Mouse (Mus musculus) heart, embryonic 13.5 days (tissue): ENCODE results near the gene Ogg1. TPM values are rescaled to one million over a fixed set of nuclear protein-coding genes. Genes with fewer than 3 reads are reported as not detected.

Experiments
- ATAC-seq: fragments of 200-750 bp; cut with Nextera tagmentation; 2 replicates; pipeline ENCODE4 v1.8.0; 2017; ENCODE audit warnings: moderate TSS enrichment; ENCODE audit not compliant: insufficient number of reproducible peaks, low FRiP score, low TSS enrichment; ENCODE audit errors: extremely low read depth
- H3K27ac ChIP-seq: fragments of 300-500 bp; sonication (generic); replicated peaks from 2 replicates; pipeline ENCODE4 v1.5.1; 2015; ENCODE audit warnings: moderate library complexity, mild to moderate bottlenecking, inconsistent platforms
- H3K27me3 ChIP-seq: fragments of 300-500 bp; sonication (generic); replicated peaks from 2 replicates; pipeline ENCODE4 v1.6.1; 2015; ENCODE audit warnings: mild to moderate bottlenecking, inconsistent platforms
- H3K36me3 ChIP-seq: fragments of 300-500 bp; sonication (generic); 2 replicates; pipeline ENCODE4 v1.6.1; 2015; ENCODE audit warnings: mild to moderate bottlenecking, inconsistent platforms
- H3K4me1 ChIP-seq: fragments of 300-500 bp; sonication (generic); 2 replicates; pipeline ENCODE4 v1.6.1; 2015; ENCODE audit warnings: inconsistent platforms
- H3K4me2 ChIP-seq: fragments of 300-500 bp; sonication (generic); 2 replicates; pipeline ENCODE4 v1.6.1; 2015; ENCODE audit warnings: inconsistent platforms, mild to moderate bottlenecking, moderate library complexity
- H3K4me3 ChIP-seq: fragments of 300-500 bp; sonication (generic); 2 replicates; pipeline ENCODE4 v1.5.1; 2015; ENCODE audit warnings: moderate library complexity, mild to moderate bottlenecking, inconsistent platforms
- H3K9ac ChIP-seq: fragments of 300-500 bp; sonication (generic); 2 replicates; pipeline ENCODE4 v1.6.1; 2015; ENCODE audit warnings: inconsistent platforms, mild to moderate bottlenecking, moderate library complexity
- H3K9me3 ChIP-seq: fragments of 300-500 bp; sonication (generic); 2 replicates; pipeline ENCODE4 v1.6.1; 2016; ENCODE audit warnings: inconsistent platforms
- WGBS: fragments of 180-500 bp; shearing (Covaris S2); methylation state at CpG from one replicate; pipeline ENCODE4 v1.1.7; 2015; ENCODE audit warnings: mixed read lengths; 5-methylcytosine and 5-hydroxymethylcytosine counted together
- polyA plus RNA-seq: library from polyadenylated mRNA; unstranded; fragments of >200 nt; fragmentation: Nextera tagmentation; extraction: Ambion mirVana; gene quantifications from 2 replicates; pipeline ENCODE4 v1.2.1, GENCODE M21; 2015

Ogg1 gene
- polyA plus RNA-seq, 1 experiment from 2014 or later = 9.5 TPM

DNA sequence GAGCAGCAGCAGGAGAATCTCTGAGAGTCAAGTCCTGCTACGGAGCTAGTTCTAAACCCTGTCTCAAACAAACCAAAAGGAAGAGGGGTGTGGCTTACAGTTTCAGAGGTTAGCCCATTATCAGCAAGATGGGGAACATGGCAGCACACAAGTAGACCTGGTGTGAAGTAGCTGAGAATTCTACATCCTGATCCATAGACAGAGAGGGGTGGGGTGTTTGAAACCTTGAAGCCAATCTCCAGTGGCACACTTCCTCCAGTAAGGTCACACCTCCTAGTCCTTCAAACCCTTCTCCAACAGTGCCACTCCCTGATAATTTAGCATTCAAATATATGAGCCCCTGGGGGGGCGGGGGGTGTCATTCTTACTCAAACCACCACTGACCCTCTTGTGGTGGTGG is 30.7 kb upstream of the Ogg1 start:
- WGBS = 72% methylated on average over 2 of the region's 2 CpGs
- no peak for ATAC-seq
- no peak overlapping the region for H3K9ac ChIP-seq

GRCm38 (mm10) chr6:113296639-113297038 is 30.1 kb upstream of the Ogg1 start:
- H3K9ac ChIP-seq = no peak overlapping the region
- H3K4me3 ChIP-seq = no peak overlapping the region
- ATAC-seq = no peak
- no peak overlapping the region for H3K27ac ChIP-seq
- no peaks in the 10 kb centered on the region for H3K36me3 ChIP-seq
- no peaks in the 10 kb centered on the region for H3K9me3 ChIP-seq
- no peaks in the 10 kb centered on the region for H3K4me1 ChIP-seq
- H3K27me3 ChIP-seq = no peaks in the 10 kb centered on the region; the same call in 1 of the 2 replicates
- WGBS = 61% methylated on average over 4 of the region's 4 CpGs
- H3K4me2 ChIP-seq = no peak overlapping the region

More for the DNA sequence above, 30.7 kb upstream of the Ogg1 start:
- Histone ChIP-seq H3K4me2 (no peak overlapping the region), H3K4me3 (no peak overlapping the region), H3K27ac (no peak overlapping the region), H3K4me1 (no peaks in the 10 kb centered on the region), H3K36me3 (no peaks in the 10 kb centered on the region), H3K27me3 (peaks cover under 1% of the 10 kb centered on the region), H3K9me3 (no peaks in the 10 kb centered on the region)

DNA sequence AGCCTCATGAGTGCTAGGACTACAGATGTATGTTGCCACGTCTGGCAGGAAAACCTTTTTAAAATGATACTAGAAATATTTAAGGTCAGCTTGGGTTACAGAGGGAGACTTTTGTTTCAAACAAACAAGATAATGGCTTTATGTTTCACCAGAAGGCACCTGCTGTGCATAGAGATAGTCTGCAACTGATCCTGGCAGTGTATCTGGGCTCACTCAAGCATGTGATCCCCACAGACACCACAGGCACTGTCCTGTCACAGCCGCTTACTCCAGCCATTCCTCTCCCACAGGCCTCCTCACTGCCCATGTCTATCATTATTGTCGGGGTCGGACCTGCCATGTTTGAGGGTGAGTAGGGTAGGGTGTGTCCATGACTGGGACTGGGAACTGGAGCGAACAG is 25.4 kb upstream of the Ogg1 start:
- Histone ChIP-seq H3K36me3 (no peaks in the 10 kb centered on the region), H3K4me3 (no peak overlapping the region), H3K4me2 (no peak overlapping the region), H3K9me3 (no peaks in the 10 kb centered on the region), H3K27ac (no peak overlapping the region), H3K27me3 (no peaks in the 10 kb centered on the region; the same call in 1 of the 2 replicates), H3K9ac (no peak overlapping the region), H3K4me1 (peaks cover 11% of the 10 kb centered on the region)
- WGBS = 72% methylated on average over 5 of the region's 5 CpGs
- ATAC-seq = no peak

GRCm38 (mm10) chr6:113302258-113302657 is 24.5 kb upstream of the Ogg1 start:
- no peak overlapping the region for H3K4me3 ChIP-seq
- no peaks in the 10 kb centered on the region for H3K9me3 ChIP-seq
- no peak for ATAC-seq
- H3K36me3 ChIP-seq = no peaks in the 10 kb centered on the region
- H3K4me1 ChIP-seq = peaks cover 11% of the 10 kb centered on the region
- H3K9ac ChIP-seq = no peak overlapping the region
- no peak overlapping the region for H3K4me2 ChIP-seq
- WGBS = 15% methylated on average over 3 of the region's 3 CpGs
- no peak overlapping the region for H3K27ac ChIP-seq
- no peaks in the 10 kb centered on the region; the same call in 1 of the 2 replicates for H3K27me3 ChIP-seq

DNA sequence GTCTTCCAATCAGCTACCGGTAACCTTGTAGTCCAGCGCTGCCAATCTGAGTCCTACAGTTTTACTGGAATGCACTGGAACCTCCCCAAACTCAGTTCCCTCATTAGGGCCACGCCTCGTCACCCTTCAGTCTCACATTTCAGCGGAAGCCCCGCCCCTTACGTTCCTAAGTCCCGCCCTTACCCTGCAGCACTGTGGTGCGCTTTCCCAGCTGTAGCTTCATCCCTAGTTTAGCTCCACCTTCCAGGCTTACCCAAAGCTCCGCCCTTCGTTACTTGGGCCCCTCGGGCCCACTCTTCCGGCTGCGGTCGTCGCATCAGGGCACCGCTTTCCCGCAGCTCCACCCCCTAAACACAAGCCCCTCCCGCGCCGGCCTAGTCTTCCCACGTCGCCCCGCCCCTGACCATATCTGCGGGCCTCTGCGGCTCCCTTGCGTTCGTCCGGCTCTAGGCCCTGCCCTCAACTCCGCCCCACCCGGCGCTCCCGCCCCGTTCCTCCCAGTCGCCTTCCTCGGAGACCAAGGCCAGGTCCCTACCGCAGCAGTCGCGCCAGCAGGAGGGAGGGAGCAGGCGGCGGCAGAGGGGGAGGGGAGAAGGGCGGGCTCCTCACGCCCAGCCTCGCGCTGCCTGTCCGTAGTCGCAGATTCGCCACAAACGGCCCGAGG is 20.3 kb upstream of the Ogg1 start:
- H3K4me3 ChIP-seq = peak overlapping the region; percentile 98

GRCm38 (mm10) chr6:113306986-113307349 is 19.8 kb upstream of the Ogg1 start, which contains the start of gene Brpf1:
Brpf1 (plus strand) TSS chr6:113307137.
- H3K4me2 ChIP-seq = peak within 1 kb of the TSS; percentile 100
- H3K27ac ChIP-seq = peak within 1 kb of the TSS; percentile 99
- H3K27me3 ChIP-seq = no peaks in the 10 kb centered on the region; the same call in 1 of the 2 replicates
- peak within 1 kb of the TSS; percentile 98 for H3K4me3 ChIP-seq
- ATAC-seq = peak; percentile 21; the same call in 1 of the 2 replicates
- peak within 1 kb of the TSS; percentile 99 for H3K9ac ChIP-seq
- no peaks in the 10 kb centered on the region for H3K9me3 ChIP-seq
- 1% methylated on average over 32 of the region's 32 CpGs for WGBS
- H3K4me1 ChIP-seq = peaks cover 35% of the 10 kb centered on the region
- H3K36me3 ChIP-seq = peaks cover 19% of the 10 kb centered on the region

More for the DNA sequence above, 20.3 kb upstream of the Ogg1 start:
- peak overlapping the region; percentile 100 for H3K4me2 ChIP-seq
- peak; percentile 96 for ATAC-seq
- H3K9me3 ChIP-seq = no peaks in the 10 kb centered on the region
- WGBS = 1% methylated on average over 50 of the region's 50 CpGs
- peaks cover 35% of the 10 kb centered on the region for H3K4me1 ChIP-seq
- H3K9ac ChIP-seq = peak overlapping the region; percentile 99
- H3K27me3 ChIP-seq = no peaks in the 10 kb centered on the region; the same call in 1 of the 2 replicates
- peaks cover 16% of the 10 kb centered on the region for H3K36me3 ChIP-seq
- peak overlapping the region; percentile 99 for H3K27ac ChIP-seq

- no peak for ATAC-seq
- peak overlapping the region; percentile 99 for H3K27ac ChIP-seq
- no peaks in the 10 kb centered on the region; the same call in 1 of the 2 replicates for H3K27me3 ChIP-seq
- peak overlapping the region; percentile 99 for H3K9ac ChIP-seq
- peaks cover 25% of the 10 kb centered on the region for H3K36me3 ChIP-seq
- peak overlapping the region; percentile 98 for H3K4me3 ChIP-seq
- H3K4me2 ChIP-seq = peak overlapping the region; percentile 100
- no peaks in the 10 kb centered on the region for H3K9me3 ChIP-seq
- WGBS = under 1% methylated on average over 34 of the region's 34 CpGs
- H3K4me1 ChIP-seq = peaks cover 35% of the 10 kb centered on the region
These were observed 19.2 kb upstream of the Ogg1 start for GRCm38 (mm10) chr6:113307481-113308121.

- no peak for ATAC-seq
- H3K4me3 ChIP-seq = peak overlapping the region; percentile 98
- H3K4me2 ChIP-seq = peak overlapping the region; percentile 100
- H3K9ac ChIP-seq = peak overlapping the region; percentile 99
- peak overlapping the region; percentile 99 for H3K27ac ChIP-seq
- H3K27me3 ChIP-seq = no peaks in the 10 kb centered on the region; the same call in 1 of the 2 replicates
- peaks cover 36% of the 10 kb centered on the region for H3K4me1 ChIP-seq
- H3K36me3 ChIP-seq = peaks cover 30% of the 10 kb centered on the region
- no peaks in the 10 kb centered on the region for H3K9me3 ChIP-seq
- 26% methylated on average over 5 of the region's 5 CpGs for WGBS
These were observed 18.6 kb upstream of the Ogg1 start for GRCm38 (mm10) chr6:113308141-113308540.

GRCm38 (mm10) chr6:113315972-113316371 is 10.8 kb upstream of the Ogg1 start:
- Histone ChIP-seq H3K4me2 (no peak overlapping the region), H3K27me3 (no peaks in the 10 kb centered on the region), H3K4me3 (no peak overlapping the region), H3K9ac (no peak overlapping the region), H3K4me1 (peaks cover 17% of the 10 kb centered on the region), H3K36me3 (peaks cover 95% of the 10 kb centered on the region), H3K27ac (no peak overlapping the region), H3K9me3 (no peaks in the 10 kb centered on the region)
- no peak for ATAC-seq
- WGBS = 88% methylated on average over 3 of the region's 3 CpGs

- Histone ChIP-seq H3K27me3 (no peaks in the 10 kb centered on the region), H3K27ac (no peak overlapping the region), H3K9ac (no peak overlapping the region; the same call in 1 of the 2 replicates), H3K36me3 (peaks cover 56% of the 10 kb centered on the region), H3K9me3 (no peaks in the 10 kb centered on the region), H3K4me2 (no peak overlapping the region), H3K4me1 (peaks cover 44% of the 10 kb centered on the region), H3K4me3 (no peak overlapping the region)
- WGBS = 72% methylated on average over 1 of the region's 1 CpGs
- no peak for ATAC-seq
These were observed 2.6 kb downstream of the Ogg1 start for GRCm38 (mm10) chr6:113329396-113329795.

GRCm38 (mm10) chr6:113330547-113330946 is 3.8 kb downstream of the Ogg1 start:
- no peak for ATAC-seq
- no peak overlapping the region for H3K4me2 ChIP-seq
- H3K4me3 ChIP-seq = no peak overlapping the region
- no peaks in the 10 kb centered on the region for H3K9me3 ChIP-seq
- WGBS = 53% methylated on average over 2 of the region's 2 CpGs
- H3K27ac ChIP-seq = no peak overlapping the region
- H3K36me3 ChIP-seq = peaks cover 56% of the 10 kb centered on the region
- peaks cover 41% of the 10 kb centered on the region for H3K4me1 ChIP-seq
- H3K9ac ChIP-seq = no peak overlapping the region
- H3K27me3 ChIP-seq = no peaks in the 10 kb centered on the region
